Mouse (Mus musculus): Measurements from ENCODE around the gene Mettl26.

DNA sequence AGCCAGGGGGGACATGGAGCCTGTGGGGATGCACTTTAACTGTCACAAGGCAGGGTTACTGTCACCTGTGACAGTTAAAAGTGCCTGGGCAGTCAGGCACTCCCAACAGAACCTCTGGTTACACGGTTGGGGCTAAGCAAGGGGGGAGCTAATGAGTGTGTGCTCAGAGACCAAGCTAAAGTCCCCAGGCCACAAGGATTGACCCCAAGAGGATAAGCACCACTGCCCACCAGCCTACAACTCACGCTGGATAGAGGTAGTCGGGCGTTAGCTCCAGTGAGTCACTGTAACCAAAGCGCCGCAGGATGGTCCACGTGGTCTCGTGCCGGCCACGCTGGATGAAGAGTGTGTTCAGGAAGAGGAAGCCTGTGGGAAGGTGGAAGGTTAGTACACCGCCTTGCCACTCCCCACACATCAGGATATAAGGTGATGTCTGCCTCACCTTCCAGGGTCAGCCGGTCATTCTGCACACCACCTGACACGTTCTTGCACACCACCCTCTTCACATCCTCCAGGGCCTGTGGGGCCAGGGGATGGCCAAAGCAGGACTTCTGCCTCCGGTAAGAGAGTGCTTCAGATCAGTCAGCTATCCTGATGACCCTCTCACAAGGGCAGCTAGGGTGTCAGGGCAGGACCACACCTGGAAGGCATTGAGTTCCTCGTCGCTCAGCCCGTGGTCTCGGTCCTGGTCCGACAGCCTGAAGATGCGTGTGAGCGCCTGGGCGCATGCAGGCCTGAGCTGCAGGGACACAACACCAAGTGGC, 33.6 kb upstream of the Mettl26 start, which contains the start of gene Gm20683:
- TF ChIP-seq POLR2A (IDR thresholded peaks at IDR 0.05; ENCODE audit: control insufficient read depth, extremely low read depth, insufficient read depth, low read length, poor library complexity) (no peak), CTCF (IDR thresholded peaks at IDR 0.05; ENCODE audit: borderline replicate concordance, control insufficient read depth, extremely low read depth, insufficient read depth, low read length, poor library complexity) (no peak)
